Mouse (Mus musculus) forebrain, embryonic 10.5 days (tissue): ENCODE measurements around the gene Gps2. TPM values are rescaled to one million over a fixed set of nuclear protein-coding genes. Genes with fewer than 3 reads are reported as not detected.

ENCODE experiments used
- DNase-seq: peaks from one replicate; pipeline ENCODE4 v3.0.0-alpha.2; 2017; ENCODE audit warnings: low spot score; ENCODE audit errors: extremely low spot score
- H3K27ac ChIP-seq: fragments of 300-500 bp; sonication (generic); 2 replicates; pipeline ENCODE4 v1.5.1; 2016; ENCODE audit warnings: mild to moderate bottlenecking
- H3K27me3 ChIP-seq: fragments of 300-500 bp; sonication (generic); 2 replicates; pipeline ENCODE4 v1.6.1; 2016; ENCODE audit warnings: mild to moderate bottlenecking; ENCODE audit not compliant: poor library complexity, severe bottlenecking
- H3K36me3 ChIP-seq: fragments of 300-500 bp; sonication (generic); replicated peaks from 2 replicates; pipeline ENCODE4 v1.6.1; 2016; ENCODE audit warnings: mild to moderate bottlenecking, moderate library complexity
- H3K4me1 ChIP-seq: fragments of 300-500 bp; sonication (generic); 2 replicates; pipeline ENCODE4 v1.6.1; 2016
- H3K4me3 ChIP-seq: fragments of 300-500 bp; sonication (generic); 2 replicates; pipeline ENCODE4 v1.5.1; 2016; ENCODE audit warnings: mild to moderate bottlenecking, moderate library complexity
- H3K9me3 ChIP-seq: fragments of 300-500 bp; sonication (generic); 2 replicates; pipeline ENCODE4 v1.6.1; 2016; ENCODE audit warnings: mild to moderate bottlenecking, moderate library complexity
- WGBS: fragments of 180-500 bp; shearing (Covaris S2); methylation state at CpG from one replicate; pipeline ENCODE4 v1.1.7; 2016; 5-methylcytosine and 5-hydroxymethylcytosine counted together
- polyA plus RNA-seq: library from polyadenylated mRNA; unstranded; fragments of >200 nt; fragmentation: Nextera tagmentation; extraction: Ambion mirVana; gene quantifications from 2 replicates; pipeline ENCODE4 v1.2.1, GENCODE M21; 2016

Gps2 gene
- polyA plus RNA-seq, 1 experiment from 2014 or later = 97.3 TPM

GRCm38 (mm10) chr11:69936714-69937347, 23.1 kb downstream of the Gps2 start:
- Histone ChIP-seq H3K4me1 (peaks cover 53% of the 10 kb centered on the region), H3K27me3 (peaks cover 68% of the 10 kb centered on the region), H3K27ac (no peak overlapping the region), H3K4me3 (peak overlapping the region; percentile 74), H3K9me3 (no peaks in the 10 kb centered on the region), H3K36me3 (no peaks in the 10 kb centered on the region; the same call in 1 of the 2 replicates)
- WGBS = 51% methylated on average over 9 of the region's 9 CpGs
- DNase-seq = no peak

GRCm38 (mm10) chr11:69937385-69937784, 23.7 kb downstream of the Gps2 start:
- peaks cover 68% of the 10 kb centered on the region for H3K27me3 ChIP-seq

GRCm38 (mm10) chr11:69937834-69938233, 24.1 kb downstream of the Gps2 start:
- Histone ChIP-seq H3K36me3 (peaks cover 7% of the 10 kb centered on the region), H3K9me3 (no peaks in the 10 kb centered on the region), H3K27me3 (peaks cover 68% of the 10 kb centered on the region), H3K4me1 (peaks cover 53% of the 10 kb centered on the region), H3K27ac (no peak overlapping the region), H3K4me3 (peak overlapping the region; percentile 74; the same call in 1 of the 2 replicates)
- DNase-seq = no peak
- WGBS = 72% methylated on average over 5 of the region's 5 CpGs

More at GRCm38 (mm10) chr11:69937385-69937784, 23.7 kb downstream of the Gps2 start:
- DNase-seq = no peak
- Histone ChIP-seq H3K4me1 (peaks cover 53% of the 10 kb centered on the region), H3K36me3 (peaks cover 3% of the 10 kb centered on the region; the same call in 1 of the 2 replicates), H3K27ac (no peak overlapping the region), H3K4me3 (peak overlapping the region; percentile 74; the same call in 1 of the 2 replicates), H3K9me3 (no peaks in the 10 kb centered on the region)
- WGBS = 50% methylated on average over 4 of the region's 4 CpGs

- Histone ChIP-seq H3K4me1 (peaks cover 53% of the 10 kb centered on the region), H3K4me3 (no peak overlapping the region), H3K27me3 (peaks cover 68% of the 10 kb centered on the region), H3K27ac (no peak overlapping the region), H3K9me3 (no peaks in the 10 kb centered on the region), H3K36me3 (peaks cover 14% of the 10 kb centered on the region)
- 23% methylated on average over 9 of the region's 9 CpGs for WGBS
- no peak for DNase-seq
These were observed 24.8 kb downstream of the Gps2 start for GRCm38 (mm10) chr11:69938401-69938979.

GRCm38 (mm10) chr11:69939181-69939580, 25.5 kb downstream of the Gps2 start:
- Histone ChIP-seq H3K27me3 (peaks cover 68% of the 10 kb centered on the region), H3K4me3 (no peak overlapping the region; the same call in 1 of the 2 replicates), H3K27ac (no peak overlapping the region), H3K9me3 (no peaks in the 10 kb centered on the region), H3K36me3 (peaks cover 20% of the 10 kb centered on the region), H3K4me1 (peaks cover 48% of the 10 kb centered on the region)
- 60% methylated on average over 5 of the region's 5 CpGs for WGBS
- no peak for DNase-seq

GRCm38 (mm10) chr11:69939731-69940130, 26.0 kb downstream of the Gps2 start:
- no peak overlapping the region for H3K4me3 ChIP-seq
- peaks cover 43% of the 10 kb centered on the region for H3K4me1 ChIP-seq
- peaks cover 26% of the 10 kb centered on the region for H3K36me3 ChIP-seq
- DNase-seq = no peak
- 92% methylated on average over 17 of the region's 17 CpGs for WGBS
- no peaks in the 10 kb centered on the region for H3K9me3 ChIP-seq
- no peak overlapping the region for H3K27ac ChIP-seq
- peaks cover 63% of the 10 kb centered on the region for H3K27me3 ChIP-seq

- peaks cover 36% of the 10 kb centered on the region for H3K4me1 ChIP-seq
- peaks cover 51% of the 10 kb centered on the region for H3K27me3 ChIP-seq
- H3K27ac ChIP-seq = no peak overlapping the region
- peaks cover 38% of the 10 kb centered on the region for H3K36me3 ChIP-seq
- no peak for DNase-seq
- no peaks in the 10 kb centered on the region for H3K9me3 ChIP-seq
- no peak overlapping the region for H3K4me3 ChIP-seq
- 84% methylated on average over 4 of the region's 4 CpGs for WGBS
These were observed 27.3 kb downstream of the Gps2 start for GRCm38 (mm10) chr11:69940962-69941361.

GRCm38 (mm10) chr11:69945216-69945615, 31.5 kb downstream of the Gps2 start:
- Histone ChIP-seq H3K27ac (no peak overlapping the region), H3K27me3 (peaks cover 8% of the 10 kb centered on the region), H3K4me3 (0 out of 2 replicates have a peak overlapping the region, but pooled peaks have one; percentile 60), H3K36me3 (peaks cover 43% of the 10 kb centered on the region), H3K9me3 (no peaks in the 10 kb centered on the region), H3K4me1 (peaks cover 40% of the 10 kb centered on the region)
- DNase-seq = no peak
- WGBS = 84% methylated on average over 13 of the region's 13 CpGs

- H3K9me3 ChIP-seq = no peaks in the 10 kb centered on the region
- peaks cover 40% of the 10 kb centered on the region for H3K4me1 ChIP-seq
- 94% methylated on average over 18 of the region's 18 CpGs for WGBS
- 0 out of 2 replicates have a peak, but pooled peaks cover 3% of the 10 kb centered on the region for H3K27me3 ChIP-seq
- H3K27ac ChIP-seq = peak overlapping the region; percentile 60
- peaks cover 43% of the 10 kb centered on the region for H3K36me3 ChIP-seq
- DNase-seq = no peak
- H3K4me3 ChIP-seq = peak overlapping the region; percentile 60
These were observed 32.6 kb downstream of the Gps2 start for GRCm38 (mm10) chr11:69945997-69946891.

- Histone ChIP-seq H3K4me1 (peaks cover 40% of the 10 kb centered on the region), H3K27ac (peak overlapping the region; percentile 96), H3K9me3 (no peaks in the 10 kb centered on the region), H3K27me3 (0 out of 2 replicates have a peak, but pooled peaks cover 8% of the 10 kb centered on the region), H3K36me3 (peaks cover 39% of the 10 kb centered on the region), H3K4me3 (peak overlapping the region; percentile 60)
- no peak for DNase-seq
- WGBS = 4% methylated on average over 29 of the region's 29 CpGs
These were observed 33.8 kb downstream of the Gps2 start for GRCm38 (mm10) chr11:69947337-69948065.

- Histone ChIP-seq H3K27ac (peak within 1 kb of the TSS; percentile 96), H3K4me1 (peaks cover 40% of the 10 kb centered on the region), H3K4me3 (peak within 1 kb of the TSS; percentile 60), H3K9me3 (no peaks in the 10 kb centered on the region), H3K36me3 (peaks cover 32% of the 10 kb centered on the region), H3K27me3 (0 out of 2 replicates have a peak, but pooled peaks cover 8% of the 10 kb centered on the region)
- peak; percentile 98 for DNase-seq
- under 1% methylated on average over 34 of the region's 34 CpGs for WGBS
These were observed 34.5 kb downstream of the Gps2 start, which contains the start of gene Slc2a4 for GRCm38 (mm10) chr11:69948066-69948762. Slc2a4 (minus strand) TSS chr11:69948188.
